Mouse (Mus musculus) MEL (cell line): ENCODE measurements around the gene Eef1a2. TPM values are rescaled to one million over a fixed set of nuclear protein-coding genes. Genes with fewer than 3 reads are reported as not detected.

Experiments used
- DNase-seq: peaks from one replicate; pipeline ENCODE4 v3.0.0; 2011; ENCODE audit warnings: low read depth, low spot score
- H3K27ac ChIP-seq: 2 replicates; pipeline ENCODE4 v1.5.1; 2012; ENCODE audit warnings: low read depth, mild to moderate bottlenecking, control low read depth, low read length, moderate library complexity; ENCODE audit not compliant: control insufficient read depth
- H3K27me3 ChIP-seq, 2 experiments: fragments of 150-350 bp in 1 of 2; sonication (generic) in 1 of 2; 2 replicates each; pipeline ENCODE4 v1.6.1; 2012; ENCODE audit warnings: low read length in 2 of 2, mild to moderate bottlenecking in 2 of 2, improper control_type of control experiment in 1 of 2, moderate library complexity in 1 of 2; ENCODE audit not compliant: insufficient read depth in 2 of 2, control insufficient read depth in 1 of 2
- H3K36me3 ChIP-seq, 2 experiments: 2 replicates each; pipeline ENCODE4 v1.6.1; 2012 to 2014; ENCODE audit warnings: low read length in 2 of 2, improper control_type of control experiment in 1 of 2, inconsistent platforms in 1 of 2, mild to moderate bottlenecking in 1 of 2; ENCODE audit not compliant: insufficient read depth in 2 of 2, control insufficient read depth in 1 of 2
- H3K4me1 ChIP-seq, 2 experiments: fragments of 150-350 bp in 1 of 2; sonication (generic) in 1 of 2; 2 replicates each; pipeline ENCODE4 v1.6.1; 2012; ENCODE audit warnings: low read length in 2 of 2, improper control_type of control experiment in 1 of 2, mild to moderate bottlenecking in 1 of 2; ENCODE audit not compliant: insufficient read depth in 2 of 2, control insufficient read depth in 1 of 2
- H3K4me3 ChIP-seq, 2 experiments: fragments of 150-350 bp in 1 of 2; sonication (generic) in 1 of 2; 2 replicates each; pipeline ENCODE4 v1.5.1; 2012; ENCODE audit warnings: low read depth in 2 of 2, low read length in 2 of 2, mild to moderate bottlenecking in 2 of 2, moderate library complexity in 2 of 2, control low read depth in 1 of 2, improper control_type of control experiment in 1 of 2; ENCODE audit not compliant: control insufficient read depth in 1 of 2, insufficient read depth in 1 of 2
- H3K79me2 ChIP-seq: 2 replicates; pipeline ENCODE4 v1.6.1; 2012; ENCODE audit warnings: mild to moderate bottlenecking, low read length, moderate library complexity; ENCODE audit not compliant: control insufficient read depth, poor library complexity, insufficient read depth
- H3K9ac ChIP-seq: 2 replicates; pipeline ENCODE4 v1.6.1; 2012; ENCODE audit warnings: low read depth, mild to moderate bottlenecking, control low read depth, low read length, moderate library complexity; ENCODE audit not compliant: control insufficient read depth, poor library complexity, severe bottlenecking
- H3K9me3 ChIP-seq: fragments of 150-350 bp; sonication (generic); replicated peaks from 2 replicates; pipeline ENCODE4 v1.6.1; 2012; ENCODE audit warnings: mild to moderate bottlenecking, low read length, improper control_type of control experiment, moderate library complexity; ENCODE audit not compliant: insufficient read depth
- BHLHE40 ChIP-seq: IDR thresholded peaks from 2 replicates; pipeline ENCODE4 v1.6.1; 2012; ENCODE audit warnings: low read depth, mild to moderate bottlenecking, inconsistent platforms, low read length, improper control_type of control experiment, borderline replicate concordance
- CHD1 ChIP-seq: IDR thresholded peaks from 2 replicates; pipeline ENCODE4 v1.6.1; 2012; ENCODE audit warnings: low read depth, mild to moderate bottlenecking, inconsistent platforms, low read length, improper control_type of control experiment
- CHD2 ChIP-seq: IDR thresholded peaks from 2 replicates; pipeline ENCODE4 v1.6.1; 2011; ENCODE audit warnings: low read length, improper control_type of control experiment
- CTCF ChIP-seq, 3 experiments: IDR thresholded peaks in 2 of 3; conservative IDR thresholded peaks in 1 of 3; 2 replicates each; pipeline ENCODE4 v1.5.1; 2011 to 2012; ENCODE audit warnings: low read length in 3 of 3, low read depth in 2 of 3, mild to moderate bottlenecking in 2 of 3, improper control_type of control experiment in 1 of 3, inconsistent platforms in 1 of 3, mixed read lengths in 1 of 3, moderate library complexity in 1 of 3; ENCODE audit not compliant: control insufficient read depth in 1 of 3, insufficient read depth in 1 of 3, poor library complexity in 1 of 3, severe bottlenecking in 1 of 3
- ELF1 ChIP-seq: IDR thresholded peaks from 2 replicates; pipeline ENCODE4 v1.6.1; 2014; ENCODE audit warnings: low read depth, mild to moderate bottlenecking, inconsistent platforms, low read length, improper control_type of control experiment, moderate library complexity
- ETS1 ChIP-seq: IDR thresholded peaks from 2 replicates; pipeline ENCODE4 v1.6.1; 2012; ENCODE audit warnings: low read depth, mild to moderate bottlenecking, inconsistent platforms, low read length, improper control_type of control experiment, moderate library complexity
- GATA1 ChIP-seq: IDR thresholded peaks from 2 replicates; pipeline ENCODE4 v1.6.1; 2011; ENCODE audit warnings: low read depth, low read length, improper control_type of control experiment
- JUND ChIP-seq: IDR thresholded peaks from 2 replicates; pipeline ENCODE4 v1.6.1; 2011; ENCODE audit warnings: low read depth, mild to moderate bottlenecking, improper control_type of control experiment, low read length
- MAFK ChIP-seq: IDR thresholded peaks from 2 replicates; pipeline ENCODE4 v1.6.1; 2011; ENCODE audit warnings: low read depth, mild to moderate bottlenecking, low read length, improper control_type of control experiment, borderline replicate concordance
- MAZ ChIP-seq: IDR thresholded peaks from 2 replicates; pipeline ENCODE4 v1.6.1; 2012; ENCODE audit warnings: low read depth, mild to moderate bottlenecking, inconsistent platforms, low read length, improper control_type of control experiment
- MYB ChIP-seq: IDR thresholded peaks from 2 replicates; pipeline ENCODE4 v1.6.1; 2011; ENCODE audit warnings: mild to moderate bottlenecking, low read depth, low read length, improper control_type of control experiment
- MYC ChIP-seq: IDR thresholded peaks from 2 replicates; pipeline ENCODE4 v1.6.1; 2011; ENCODE audit warnings: low read depth, mild to moderate bottlenecking, low read length, improper control_type of control experiment, moderate library complexity
- NELFE ChIP-seq: IDR thresholded peaks from 2 replicates; pipeline ENCODE4 v1.6.1; 2011; ENCODE audit warnings: low read depth, low read length, improper control_type of control experiment
- POLR2A ChIP-seq, 2 experiments: IDR thresholded peaks; 2 replicates each; pipeline ENCODE4 v1.6.1; 2011 to 2012; ENCODE audit warnings: low read length in 2 of 2, mild to moderate bottlenecking in 2 of 2, control low read depth in 1 of 2, improper control_type of control experiment in 1 of 2, low read depth in 1 of 2, moderate library complexity in 1 of 2; ENCODE audit not compliant: control insufficient read depth in 1 of 2, insufficient read depth in 1 of 2, poor library complexity in 1 of 2
- POLR2AphosphoS5 ChIP-seq: IDR thresholded peaks from 2 replicates; pipeline ENCODE4 v1.6.1; 2012; ENCODE audit warnings: low read depth, borderline replicate concordance, mild to moderate bottlenecking, inconsistent platforms, low read length, moderate library complexity, mixed read lengths
- SIN3A ChIP-seq: IDR thresholded peaks from 2 replicates; pipeline ENCODE4 v1.6.1; 2012; ENCODE audit warnings: low read length, improper control_type of control experiment, inconsistent platforms
- TAL1 ChIP-seq: IDR thresholded peaks from 2 replicates; pipeline ENCODE4 v1.6.1; 2012; ENCODE audit warnings: mild to moderate bottlenecking, inconsistent platforms, low read length, moderate library complexity, mixed read lengths
- TBP ChIP-seq: IDR thresholded peaks from 2 replicates; pipeline ENCODE4 v1.8.0; 2011; ENCODE audit warnings: low read depth, low read length, improper control_type of control experiment
- UBTF ChIP-seq: IDR thresholded peaks from 2 replicates; pipeline ENCODE4 v1.6.1; 2012; ENCODE audit warnings: low read depth, mild to moderate bottlenecking, inconsistent platforms, low read length, improper control_type of control experiment, moderate library complexity, borderline replicate concordance; ENCODE audit not compliant: insufficient read depth
- USF1 ChIP-seq: IDR thresholded peaks from 2 replicates; pipeline ENCODE4 v1.6.1; 2014; ENCODE audit warnings: low read depth, mild to moderate bottlenecking, inconsistent platforms, low read length, improper control_type of control experiment, moderate library complexity
- USF2 ChIP-seq, 2 experiments: IDR thresholded peaks; 2 replicates each; pipeline ENCODE4 v1.6.1; 2011 to 2012; ENCODE audit warnings: improper control_type of control experiment in 2 of 2, low read length in 2 of 2, borderline replicate concordance in 1 of 2, inconsistent platforms in 1 of 2, low read depth in 1 of 2, mild to moderate bottlenecking in 1 of 2; ENCODE audit not compliant: insufficient read depth in 1 of 2
- ZMIZ1 ChIP-seq: IDR thresholded peaks from 2 replicates; pipeline ENCODE4 v1.6.1; 2012; ENCODE audit warnings: low read depth, mild to moderate bottlenecking, inconsistent platforms, low read length, improper control_type of control experiment, moderate library complexity
- polyA plus RNA-seq, 2 experiments: library from polyadenylated mRNA; stranded (reverse) in 1 of 2; unstranded in 1 of 2; fragments of >175 nt in 1 of 2; fragments of >200 nt in 1 of 2; gene quantifications; 2 replicates each; pipeline versions ENCODE4 v1.2.1 to v1.2.4; 2012; ENCODE audit warnings: low replicate concordance in 2 of 2, low read depth in 1 of 2; ENCODE audit not compliant: insufficient read length in 2 of 2, insufficient read depth in 1 of 2, missing spikeins in 1 of 2
- total RNA-seq: library from RNA; depleted of rRNA; stranded (reverse); fragments of 300-350 nt; gene quantifications from 2 replicates; pipeline ENCODE4 v1.2.3, GENCODE M21; 2012

Gene Eef1a2
- total and polyA plus RNA-seq, 3 experiments, result not detected

- Histone ChIP-seq H3K4me3 (no peak overlapping the region), H3K27ac (no peak overlapping the region), H3K9me3 (no peaks in the 10 kb centered on the region), H3K79me2 (no peaks in the 10 kb centered on the region), H3K9ac (no peak overlapping the region), H3K27me3 (peaks cover 0 to 2% of the 10 kb centered on the region in 2 experiments; a peak in 1 of 4 replicates), H3K36me3 (no peaks in the 10 kb centered on the region), H3K4me1 (no peaks in the 10 kb centered on the region)
- TF ChIP-seq USF1 (no peak), POLR2A (IDR thresholded peaks at IDR 0.05; ENCODE audit: control insufficient read depth in 1 of 2, insufficient read depth in 1 of 2, low read depth in 1 of 2, low read length in 2 of 2, poor library complexity in 1 of 2) (no peak), SIN3A (no peak), MAFK (no peak), ETS1 (no peak), USF2 (IDR thresholded peaks at IDR 0.05; ENCODE audit: borderline replicate concordance in 1 of 2, insufficient read depth in 1 of 2, low read depth in 1 of 2, low read length in 2 of 2) (no peak), CTCF (IDR thresholded peaks at IDR 0.05 in 2 of 3, conservative IDR thresholded peaks at IDR 0.05 in 1 of 3; ENCODE audit: control insufficient read depth in 1 of 3, insufficient read depth in 1 of 3, low read depth in 2 of 3, low read length in 3 of 3, poor library complexity in 1 of 3, severe bottlenecking in 1 of 3) (no peak), GATA1 (no peak), TBP (no peak), NELFE (no peak), MYC (no peak), CHD2 (no peak), ELF1 (no peak), JUND (no peak), UBTF (no peak), MAZ (no peak), BHLHE40 (no peak), MYB (no peak)
- no peak for DNase-seq
Measured at GRCm38 (mm10) chr2:181159771-181160170, 3.0 kb upstream of the Eef1a2 start.

DNA sequence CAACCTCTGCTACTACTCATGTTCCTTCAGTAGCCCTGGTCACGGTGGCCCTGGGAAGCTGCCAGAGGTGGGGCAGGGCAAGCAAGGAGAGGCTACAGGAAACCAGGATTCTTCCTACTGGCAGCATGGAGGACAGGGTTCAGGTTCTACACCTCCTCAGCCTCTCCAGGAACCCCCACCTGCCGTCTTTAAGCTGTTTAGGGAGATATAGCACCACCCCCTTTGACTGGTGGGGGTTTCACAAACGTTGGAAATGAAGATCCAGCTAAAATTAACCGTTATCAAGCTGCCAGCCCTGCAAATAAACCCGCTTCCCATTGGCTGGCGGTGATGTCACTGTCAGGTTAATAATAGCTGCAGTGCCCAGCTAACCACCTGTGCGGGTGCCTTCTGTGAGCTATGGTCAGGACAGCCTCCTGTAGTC lies 2.3 kb upstream of the Eef1a2 start:
- TF ChIP-seq ZMIZ1, result no peak
- no peak for TF ChIP-seq POLR2AphosphoS5
- TF ChIP-seq TAL1, result no peak
- TF ChIP-seq MYC, result no peak
- TF ChIP-seq CHD1, result no peak
- DNase-seq, result no peak
- Histone ChIP-seq H3K9ac (no peak overlapping the region), H3K27me3 (0 out of 4 replicates have a peak, but pooled peaks cover 0 to 2% of the 10 kb centered on the region in 2 experiments), H3K4me1 (no peaks in the 10 kb centered on the region), H3K4me3 (no peak overlapping the region), H3K79me2 (no peaks in the 10 kb centered on the region), H3K9me3 (no peaks in the 10 kb centered on the region), H3K27ac (no peak overlapping the region), H3K36me3 (no peaks in the 10 kb centered on the region)
